Mouse (Mus musculus) spleen, postnatal 14 days (tissue): ENCODE measurements at regions not wholly inside any gene's neighbourhood (a gene's known extent, or its start where the extent isn't known, plus 50 kb on each side); places are given as distances from the start of the nearest gene placed in this dataset.
"Not testable (repeated sequence)": the region's sequence is repeated elsewhere in the genome, so short reads cannot be mapped to it uniquely, and the experiment has no call there.

Experiments used
- DNase-seq, 2 experiments: peaks; one replicate each; pipeline ENCODE4 v3.0.0; 2021 to 2022; ENCODE audit warnings: low spot score in 2 of 2

DNA sequence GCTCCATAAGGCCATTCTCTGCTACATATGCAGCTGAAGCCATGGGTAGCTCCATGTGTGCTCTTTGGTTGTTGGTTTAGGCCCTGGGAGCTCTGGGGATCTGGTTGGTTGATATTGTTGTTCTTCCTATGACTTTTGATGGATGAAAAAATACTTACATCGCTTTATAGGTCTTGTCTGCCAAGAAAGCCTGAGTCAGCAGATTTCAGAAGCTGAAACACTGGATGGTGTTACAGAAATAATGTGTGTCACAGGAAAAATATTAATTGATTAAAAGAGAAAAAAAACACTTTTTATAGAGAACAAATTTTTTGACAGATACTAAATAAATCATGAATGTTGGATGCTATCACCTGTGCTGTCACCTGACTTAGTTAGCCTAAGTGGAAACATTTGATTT lies 52.4 kb upstream of the Plxna2 start:
- no peak for DNase-seq

DNA sequence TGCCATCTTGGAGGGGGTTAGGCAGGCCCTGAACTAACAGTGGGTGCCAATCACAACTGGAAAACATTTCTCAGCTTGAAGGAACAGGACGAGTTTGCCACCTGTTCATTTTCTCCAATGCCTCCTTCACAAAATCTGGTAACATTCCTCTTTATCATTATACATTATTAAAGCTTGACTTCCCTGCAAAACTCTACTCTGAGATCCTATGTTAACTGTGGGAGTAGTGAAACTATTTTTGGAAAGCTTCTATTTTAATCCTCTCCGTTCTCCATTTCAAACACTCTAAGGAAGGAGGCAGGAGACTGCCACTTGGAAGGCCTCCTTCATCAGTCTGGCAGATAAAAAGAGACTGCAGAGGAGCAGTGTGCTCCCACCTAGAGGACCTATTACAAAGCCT lies 54.1 kb upstream of the Plxna2 start:
- no peak for DNase-seq

DNA sequence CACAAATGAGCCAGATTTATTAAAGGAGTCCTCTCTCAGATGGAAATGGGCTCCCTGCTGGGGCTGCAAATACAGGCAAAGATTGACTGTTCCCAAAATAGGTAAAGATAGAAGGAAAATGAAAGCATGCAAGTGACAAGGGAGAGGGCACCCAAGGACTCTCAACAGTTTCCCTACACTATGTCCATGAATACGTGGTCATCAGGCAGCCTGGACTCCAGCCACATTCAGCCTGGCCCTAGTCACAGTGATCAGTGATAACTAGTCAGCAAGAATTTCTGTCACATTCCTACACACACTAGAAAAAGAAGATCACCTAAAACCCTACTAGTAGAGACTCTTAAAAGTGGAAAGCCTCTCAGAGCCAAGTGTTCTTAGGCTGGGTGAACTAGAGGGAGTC lies 56.9 kb upstream of the Plxna2 start:
- DNase-seq: no peak

DNA sequence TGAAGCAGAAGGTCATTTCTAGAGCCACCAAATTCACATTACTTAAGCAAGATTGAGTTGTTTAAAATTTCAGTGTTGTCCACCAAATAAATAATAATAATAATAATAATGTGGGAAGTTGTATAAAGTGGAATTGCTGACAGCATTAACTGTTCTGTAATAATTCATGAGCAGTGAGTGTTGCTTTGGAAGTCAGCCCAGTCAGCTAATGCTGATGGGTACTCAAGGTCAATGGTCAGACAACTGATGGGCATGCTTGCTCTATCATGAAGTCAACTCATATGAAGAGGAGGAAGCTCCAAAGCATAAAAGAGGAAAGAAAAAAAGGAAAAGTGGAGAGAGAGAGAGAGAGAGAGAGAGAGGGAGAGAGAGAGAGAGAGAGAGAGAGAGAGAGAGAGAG lies 69.4 kb upstream of the Plxna2 start:
- DNase-seq: no peak

DNA sequence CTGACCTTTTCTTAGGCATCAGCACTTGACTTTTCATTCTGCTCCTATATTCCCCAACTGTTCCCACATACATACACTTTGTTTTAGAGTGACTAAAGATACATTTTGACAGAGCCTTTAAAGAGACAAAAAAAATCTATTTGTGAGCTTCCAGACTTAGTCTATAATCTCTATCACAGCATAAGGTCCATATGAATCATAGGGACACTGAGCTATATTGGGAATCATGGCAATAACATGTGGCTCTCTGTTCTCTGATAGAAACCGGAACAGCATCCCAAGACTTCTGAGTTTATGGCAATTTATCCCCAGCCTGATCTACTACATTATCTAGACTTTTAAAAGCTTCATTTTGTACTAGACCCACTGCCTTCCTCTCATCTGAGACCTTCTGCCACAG lies 69.8 kb upstream of the Plxna2 start:
- no peak for DNase-seq

DNA sequence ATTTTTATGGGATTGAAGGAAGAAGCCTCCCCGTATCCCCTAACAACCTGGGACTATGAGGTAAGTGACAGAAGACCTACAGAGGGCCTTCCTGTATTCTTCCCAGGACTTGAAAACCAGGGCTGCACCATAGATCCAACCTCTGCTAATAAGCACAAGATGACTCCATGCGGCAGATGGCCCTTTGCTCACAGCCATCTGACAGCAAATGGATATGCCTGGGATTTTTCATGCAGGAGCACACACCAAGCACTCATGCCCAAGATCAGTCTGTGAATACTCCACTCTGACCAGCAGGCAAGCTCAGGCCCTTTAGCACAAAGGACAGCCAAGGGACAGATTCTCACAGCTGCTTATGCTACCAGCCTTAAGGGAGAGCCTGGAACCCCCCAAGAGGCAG lies 77.1 kb upstream of the Plxna2 start:
- no peak for DNase-seq

DNA sequence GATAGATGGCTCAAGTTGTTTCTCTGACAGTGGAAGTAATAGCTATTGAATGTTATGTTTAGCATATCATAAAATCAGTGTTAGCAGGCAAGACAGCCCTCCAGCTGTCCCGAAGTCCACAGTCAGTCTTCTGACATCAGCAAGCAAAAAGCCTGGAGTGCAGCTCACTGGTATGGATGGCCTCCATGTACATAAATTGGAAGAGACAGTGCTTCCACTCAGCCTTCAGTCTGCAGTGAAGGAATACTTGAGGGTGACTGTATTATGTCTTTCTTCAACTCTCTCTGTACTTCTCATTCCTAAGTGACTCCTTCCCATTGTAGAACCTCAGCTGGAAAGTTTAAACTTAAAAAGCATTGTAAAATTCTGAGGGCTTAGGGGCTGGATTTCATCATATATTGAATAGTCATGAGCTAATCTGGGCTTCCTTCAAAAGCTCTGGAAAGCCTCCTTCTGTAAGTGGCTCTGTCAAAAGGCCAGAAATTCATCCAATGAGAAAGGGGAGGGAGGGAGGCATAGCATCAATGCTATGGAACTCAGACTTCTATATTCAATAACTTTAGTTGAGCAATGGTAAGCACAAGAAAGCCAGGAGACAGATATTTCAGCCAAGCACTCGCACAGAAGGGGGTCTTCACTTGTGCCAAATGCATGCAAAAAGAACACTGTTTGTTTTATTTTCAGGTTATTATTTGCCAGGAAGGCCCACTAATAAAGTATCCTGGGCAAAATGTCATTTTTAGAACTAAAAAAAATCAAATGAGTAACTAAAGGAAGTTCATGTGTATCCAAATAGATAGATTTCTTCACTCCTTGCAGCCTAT lies 90.5 kb upstream of the Plxna2 start:
- no peak for DNase-seq

DNA sequence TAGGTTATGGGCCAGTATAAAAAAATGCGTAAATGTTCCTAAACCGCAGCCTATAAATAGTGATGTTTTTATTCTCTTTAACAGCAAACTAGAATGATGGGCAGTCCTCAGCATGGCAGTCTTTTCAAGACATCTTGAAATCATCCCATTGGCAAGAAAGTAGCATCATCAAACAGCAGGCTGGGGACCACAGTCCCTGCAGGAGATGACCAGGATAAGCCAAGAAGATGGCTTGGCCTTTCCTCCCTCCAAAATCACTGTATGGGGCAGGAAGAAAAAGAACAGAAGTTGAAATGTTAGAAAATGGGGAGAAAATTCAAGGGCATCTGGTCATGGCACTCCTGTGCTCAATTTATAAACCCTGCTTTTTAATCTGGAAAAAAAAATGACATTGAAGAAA lies 93.0 kb upstream of the Plxna2 start:
- no peak for DNase-seq

DNA sequence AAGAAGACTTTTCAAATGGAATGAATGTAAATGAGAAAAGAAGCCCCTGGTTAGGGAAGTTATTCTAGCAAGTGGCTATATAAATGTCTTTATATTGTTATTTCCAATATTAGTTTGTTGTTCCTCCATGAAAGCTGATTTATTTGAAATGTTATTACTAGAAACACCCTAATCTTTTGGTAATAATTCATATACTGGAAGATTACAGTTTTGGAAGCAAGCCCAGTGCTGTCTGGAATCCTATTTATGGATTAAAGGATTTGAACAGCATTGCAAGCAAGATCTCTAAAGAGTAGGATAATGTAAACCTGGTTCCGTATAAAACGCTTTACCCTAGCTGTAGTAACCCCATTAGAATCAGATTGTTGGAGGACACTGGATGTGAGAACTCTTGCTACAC lies 96.8 kb upstream of the Plxna2 start:
- no peak for DNase-seq

DNA sequence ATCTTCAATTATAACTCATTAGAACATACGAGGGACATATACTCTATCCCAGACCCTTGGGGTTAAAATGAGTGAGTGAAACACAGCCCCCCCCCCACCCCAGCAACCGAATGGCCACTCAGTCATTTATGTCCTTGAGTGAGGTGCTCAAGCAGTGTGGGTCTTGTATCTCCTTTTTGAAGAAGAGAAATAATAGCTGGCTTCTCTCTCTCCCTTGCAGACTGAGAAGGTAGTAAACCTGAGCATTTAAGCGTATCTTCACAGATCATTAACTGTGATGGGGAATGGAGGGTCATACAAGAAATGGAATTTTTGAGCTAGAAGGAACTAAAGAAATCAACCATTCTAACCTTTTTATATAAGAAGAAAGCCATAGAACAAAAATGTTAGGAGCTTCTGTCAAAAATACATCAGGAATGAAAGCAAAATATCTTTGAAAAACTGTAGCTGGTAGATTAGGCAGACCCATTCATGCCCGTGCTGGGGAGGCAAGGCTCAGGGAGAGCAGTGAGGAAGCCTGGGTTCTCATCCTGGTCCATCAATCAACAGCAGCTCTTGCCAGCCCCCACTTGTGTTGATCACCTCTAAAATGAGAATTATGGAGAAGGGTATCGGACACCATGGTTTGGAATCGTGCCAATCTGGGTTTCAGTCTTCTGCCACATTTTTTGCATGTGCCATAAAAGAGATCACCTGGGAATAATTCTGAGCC lies 98.4 kb upstream of the Plxna2 start:
- DNase-seq: no peak

DNA sequence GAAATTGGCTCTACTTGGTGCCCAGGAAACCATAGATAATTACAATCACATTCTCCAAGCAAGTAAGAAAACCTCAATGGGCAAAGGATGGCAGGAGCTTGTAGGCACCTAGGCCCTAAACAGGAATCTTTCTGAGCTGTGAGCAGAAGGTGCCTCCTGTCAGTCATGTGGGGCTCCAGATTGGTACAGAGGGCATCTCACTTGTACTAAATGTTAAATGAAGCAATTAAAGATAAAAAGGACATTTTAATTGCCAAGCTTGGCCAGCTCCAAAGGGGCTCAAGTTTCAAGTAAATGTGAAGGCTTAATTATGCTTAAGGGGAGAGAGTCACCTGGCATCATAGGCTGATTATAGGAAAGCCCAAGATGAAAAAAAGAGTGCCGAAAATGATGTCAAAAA lies 101.9 kb upstream of the Plxna2 start:
- no peak for DNase-seq

DNA sequence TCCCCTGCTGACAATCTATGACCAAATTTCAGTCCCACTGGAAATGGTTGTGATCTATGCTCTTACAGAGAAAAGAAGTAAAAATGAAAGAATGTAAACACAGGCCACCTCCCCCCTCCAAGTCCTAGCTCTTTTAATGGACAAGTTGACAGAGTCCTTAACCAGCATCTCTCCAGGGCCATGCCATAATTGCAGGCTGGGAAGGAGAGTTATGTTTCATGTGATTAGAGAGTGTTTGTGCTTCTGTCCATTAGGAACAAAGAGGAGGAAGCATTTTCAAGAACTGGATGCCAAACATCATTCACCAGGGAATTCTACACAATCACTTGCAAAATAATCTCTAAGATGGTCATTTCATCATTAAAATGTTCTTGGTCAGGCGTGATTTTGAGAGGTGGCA lies 109.7 kb upstream of the Plxna2 start:
- DNase-seq: no peak

DNA sequence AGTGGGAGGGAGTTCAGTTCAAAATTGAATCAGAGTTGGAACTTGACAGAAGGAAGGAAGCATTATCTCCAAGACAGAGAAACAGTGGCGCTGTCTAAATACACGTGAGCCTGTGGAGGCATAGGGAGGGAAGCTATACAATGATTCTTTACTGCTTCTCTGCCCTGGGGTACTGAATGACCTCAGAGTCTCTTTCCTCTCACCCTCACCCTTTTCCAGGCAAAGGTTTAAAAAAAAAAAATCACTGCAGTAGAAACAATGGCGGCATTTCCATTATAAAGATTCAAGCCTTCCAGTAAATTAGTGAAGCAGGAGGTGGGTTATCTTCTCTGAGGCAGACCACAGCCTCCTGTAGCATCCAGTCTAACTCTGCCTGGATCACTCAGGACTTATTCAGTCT lies 112.2 kb upstream of the Plxna2 start:
- no peak for DNase-seq

DNA sequence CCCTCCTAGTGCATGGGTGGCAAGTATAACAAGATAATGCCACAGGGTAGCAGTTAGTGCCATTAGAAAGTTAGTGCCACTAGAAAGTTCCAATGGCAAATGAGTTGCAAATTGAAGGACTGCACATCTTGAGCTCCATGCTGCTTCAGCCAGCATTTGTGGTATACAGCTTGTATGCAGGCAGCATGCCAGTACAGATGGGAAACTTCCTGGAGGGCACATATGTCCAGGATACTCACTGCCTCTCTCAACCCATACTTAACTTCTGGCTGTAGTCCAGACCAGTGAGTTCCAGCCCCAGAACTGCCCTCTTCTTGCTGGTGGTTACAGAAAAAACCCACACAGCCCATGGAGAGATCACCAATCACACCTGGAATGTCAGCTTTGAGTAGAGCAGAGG lies 113.8 kb upstream of the Plxna2 start:
- no peak for DNase-seq

DNA sequence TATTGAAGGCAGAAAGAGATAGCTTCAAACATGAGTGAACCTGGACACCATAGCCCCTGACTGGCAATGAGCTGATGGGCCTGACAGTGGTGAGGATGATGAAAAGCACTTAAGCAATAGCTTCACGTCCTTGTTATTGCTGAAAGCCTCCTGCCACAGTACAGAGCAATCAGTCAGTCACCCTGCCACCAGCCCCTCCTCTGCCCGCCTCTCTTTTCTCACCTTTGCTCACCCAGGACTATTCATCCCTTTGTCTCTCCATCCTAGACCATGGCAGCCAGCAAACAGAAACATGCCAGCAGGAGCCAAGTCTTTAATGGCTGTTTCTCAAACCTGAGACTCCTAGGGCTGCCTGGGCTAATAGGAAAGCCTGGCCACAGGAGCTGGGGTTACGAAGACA lies 114.5 kb upstream of the Plxna2 start:
- DNase-seq: no peak

DNA sequence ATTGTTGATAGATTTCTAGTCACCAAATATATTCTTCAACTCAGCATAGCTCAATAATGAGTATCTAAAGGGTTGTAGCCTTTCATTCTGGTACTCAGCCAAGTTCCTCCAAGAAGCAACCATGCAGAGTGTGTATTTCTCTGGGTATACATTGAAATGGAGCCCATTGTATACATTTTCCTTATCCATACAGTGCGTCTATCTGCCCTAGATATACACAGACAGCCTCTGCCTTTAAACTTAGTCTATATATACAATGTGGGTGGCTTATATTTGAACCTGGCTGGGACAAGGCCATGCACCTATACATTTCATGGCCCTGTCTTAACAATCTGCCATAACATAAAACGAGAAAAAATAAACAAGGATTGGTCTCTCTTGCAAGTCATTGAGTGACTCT lies 121.6 kb upstream of the Plxna2 start:
- no peak for DNase-seq

DNA sequence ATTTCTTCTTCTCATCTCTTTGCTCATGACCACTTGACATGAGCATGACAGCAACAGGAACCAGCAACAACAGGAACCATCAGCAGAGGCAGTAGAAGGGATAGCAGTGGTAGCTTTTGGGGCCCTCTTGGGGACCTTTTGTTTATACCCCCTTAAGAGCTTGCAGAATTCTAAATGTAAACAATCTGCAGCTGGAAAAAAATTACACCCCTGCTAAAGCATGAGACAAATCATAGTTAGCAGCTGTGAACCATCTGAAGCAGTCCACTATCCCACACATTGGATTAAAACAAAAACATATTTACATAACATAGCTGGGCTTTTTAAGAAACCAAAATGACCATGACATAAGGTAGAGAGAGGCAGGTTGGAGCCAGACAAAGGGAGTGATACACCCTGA lies 126.9 kb upstream of the Plxna2 start:
- no peak for DNase-seq

DNA sequence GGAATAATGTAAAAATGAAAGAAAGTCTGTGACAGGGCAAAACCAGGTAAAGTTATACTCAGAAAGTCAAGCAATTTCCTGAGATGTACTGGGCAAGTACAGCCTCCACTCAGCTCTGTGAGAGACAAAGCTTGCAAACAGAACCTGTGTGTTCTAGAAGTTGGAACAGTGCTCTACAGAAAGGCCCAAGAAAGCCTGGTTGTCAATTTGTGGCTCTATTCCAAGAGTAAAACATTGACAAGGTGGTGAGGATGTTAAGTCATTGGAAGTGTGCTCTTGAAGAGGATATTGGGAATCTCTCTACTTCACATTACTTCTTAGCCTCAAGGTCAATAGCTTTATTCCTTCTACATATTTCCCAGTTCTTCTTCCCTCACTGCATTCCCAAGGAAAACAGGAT lies 129.9 kb upstream of the Plxna2 start:
- DNase-seq: no peak

DNA sequence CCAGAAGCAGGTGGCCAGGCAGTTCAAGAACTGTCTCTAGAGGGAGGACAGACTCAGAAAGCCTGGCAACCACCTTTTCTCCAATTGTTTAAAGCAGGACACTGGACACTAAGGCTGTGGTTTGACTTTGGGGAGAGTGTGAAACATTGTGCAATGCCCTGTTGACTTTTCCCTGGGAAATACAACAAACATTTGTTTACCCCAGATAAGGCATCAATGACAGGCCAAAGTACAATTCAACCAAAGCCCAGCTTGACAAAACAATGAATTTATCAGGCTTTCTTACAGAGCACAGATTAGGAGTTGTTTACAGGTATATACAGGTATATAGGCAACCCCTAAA lies 135.3 kb upstream of the Plxna2 start:
- DNase-seq: no peak

DNA sequence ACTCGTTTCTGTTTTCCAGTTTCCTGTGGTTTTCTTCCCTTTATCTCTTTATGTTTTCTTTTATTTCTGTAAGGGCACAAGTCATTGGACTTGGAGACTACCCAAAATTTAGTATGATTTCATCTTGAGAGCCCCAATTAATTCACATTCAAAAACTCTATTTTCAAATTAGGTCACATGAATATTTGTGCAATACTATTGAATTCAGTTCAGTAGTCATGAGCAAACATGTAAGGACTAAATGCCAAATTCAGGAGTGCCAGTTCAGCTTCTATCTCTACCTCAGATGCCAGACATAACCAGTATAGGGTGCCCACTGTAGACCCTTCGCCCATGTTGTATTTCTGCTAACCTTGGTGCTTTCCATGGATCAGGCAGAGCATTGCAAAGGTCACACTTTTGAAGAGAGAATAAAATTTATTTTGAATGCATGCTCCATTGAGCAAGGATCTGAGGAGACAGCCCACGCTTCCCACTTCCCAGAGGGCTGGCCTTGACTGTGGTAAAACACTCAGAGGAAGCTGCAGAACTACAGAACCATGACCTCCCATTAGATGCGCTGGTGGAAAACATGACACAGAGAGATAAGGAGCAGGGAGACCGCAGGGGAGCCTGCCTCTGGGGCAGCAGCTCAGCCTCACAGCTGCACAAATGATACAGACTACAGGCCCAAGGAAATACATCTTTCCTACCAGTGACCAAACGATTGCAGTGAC lies 135.9 kb upstream of the Plxna2 start:
- DNase-seq: no peak

DNA sequence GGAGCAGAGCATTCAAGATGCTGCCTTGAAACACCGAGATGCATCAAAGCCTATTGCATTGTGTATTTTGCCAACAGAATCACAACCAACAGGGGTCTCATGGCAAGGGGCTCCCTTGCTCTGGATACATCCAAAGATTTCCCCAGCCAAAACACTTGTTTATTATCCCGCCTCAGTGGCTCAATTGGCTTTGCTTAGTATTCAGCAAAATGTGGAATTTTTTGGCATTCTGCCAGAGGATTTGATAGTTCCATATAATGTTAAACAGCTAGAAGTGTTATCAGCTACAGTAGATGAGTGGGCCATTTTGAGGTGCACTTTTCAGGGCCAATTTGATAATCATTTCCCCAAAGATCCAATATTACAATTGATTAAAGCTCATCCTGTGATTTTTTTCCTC lies 146.7 kb upstream of the Plxna2 start:
- not testable (repeated sequence) for DNase-seq

DNA sequence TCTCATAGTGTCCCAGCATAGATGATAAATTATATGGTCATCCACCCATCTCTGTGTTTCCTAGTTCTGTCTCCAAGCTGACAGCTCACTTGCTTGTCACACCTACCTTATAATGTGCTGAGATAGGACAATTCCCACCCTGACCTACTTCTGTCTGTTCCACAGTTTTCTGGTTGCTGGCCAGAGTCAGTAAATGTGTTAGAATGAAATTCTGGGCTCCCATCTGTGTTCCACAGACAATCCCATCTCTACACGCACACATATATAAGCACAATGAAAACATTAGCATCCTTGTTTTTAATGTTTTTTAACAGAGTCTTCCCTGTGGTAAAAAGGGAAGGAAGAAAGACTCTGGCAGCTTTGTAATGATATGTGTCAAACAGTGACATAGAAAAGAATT lies 165.5 kb upstream of the Plxna2 start:
- DNase-seq: no peak

DNA sequence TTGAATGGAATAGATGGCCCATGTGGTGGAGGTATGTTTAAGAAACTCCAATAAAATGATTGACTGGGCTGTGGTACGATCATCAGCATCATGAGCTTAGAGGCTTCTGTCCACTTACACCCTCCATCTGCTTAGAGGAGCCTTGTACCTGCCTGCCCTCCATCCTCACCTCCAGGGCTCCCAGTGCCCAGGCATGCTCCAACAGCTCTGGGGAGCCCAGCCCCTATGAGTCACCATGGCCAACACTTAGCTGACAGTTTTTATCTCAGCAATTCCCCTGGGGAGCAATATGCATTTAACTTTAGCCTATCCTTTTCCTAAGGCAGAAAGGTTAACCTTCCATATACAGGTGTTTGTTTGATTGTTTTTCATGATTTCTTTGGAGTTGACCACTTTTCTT lies 174.3 kb upstream of the Plxna2 start:
- DNase-seq: no peak
